Mouse (Mus musculus) hindbrain, embryonic 10.5 days (tissue): ENCODE data around the gene Fam117a. TPM values are rescaled to one million over a fixed set of nuclear protein-coding genes. Genes with fewer than 3 reads are reported as not detected.

ENCODE experiments used
- DNase-seq: peaks from one replicate; pipeline ENCODE4 v3.0.0-alpha.2; 2017; ENCODE audit warnings: low spot score
- H3K27ac ChIP-seq: fragments of 300-500 bp; sonication (generic); 2 replicates; pipeline ENCODE4 v1.5.1; 2016; ENCODE audit warnings: mild to moderate bottlenecking, moderate library complexity
- H3K27me3 ChIP-seq: fragments of 300-500 bp; sonication (generic); 2 replicates; pipeline ENCODE4 v1.6.1; 2016; ENCODE audit warnings: mild to moderate bottlenecking; ENCODE audit not compliant: poor library complexity, insufficient read depth, severe bottlenecking
- H3K36me3 ChIP-seq: fragments of 300-500 bp; sonication (generic); 2 replicates; pipeline ENCODE4 v1.6.1; 2016; ENCODE audit warnings: mild to moderate bottlenecking, moderate library complexity
- H3K4me1 ChIP-seq: fragments of 300-500 bp; sonication (generic); replicated peaks from 2 replicates; pipeline ENCODE4 v1.6.1; 2016; ENCODE audit warnings: mild to moderate bottlenecking
- H3K4me3 ChIP-seq: fragments of 300-500 bp; sonication (generic); 2 replicates; pipeline ENCODE4 v1.5.1; 2016; ENCODE audit warnings: mild to moderate bottlenecking, moderate library complexity
- H3K9me3 ChIP-seq: fragments of 300-500 bp; sonication (generic); 2 replicates; pipeline ENCODE4 v1.6.1; 2016; ENCODE audit warnings: mild to moderate bottlenecking, moderate library complexity
- WGBS: fragments of 180-500 bp; shearing (Covaris S2); methylation state at CpG from one replicate; pipeline ENCODE4 v1.1.7; 2016; 5-methylcytosine and 5-hydroxymethylcytosine counted together
- polyA plus RNA-seq: library from polyadenylated mRNA; unstranded; fragments of >200 nt; fragmentation: Nextera tagmentation; extraction: Ambion mirVana; gene quantifications from 2 replicates; pipeline ENCODE4 v1.2.1, GENCODE M21; 2016

The Fam117a gene
- polyA plus RNA-seq, 1 experiment from 2014 or later: 10.8 TPM

GRCm38 (mm10) chr11:95354945-95355660 lies 18.3 kb downstream of the Fam117a start:
- Histone ChIP-seq H3K27ac (no peak overlapping the region; the same call in 1 of the 2 replicates), H3K27me3 (no peaks in the 10 kb centered on the region), H3K4me3 (no peak overlapping the region), H3K4me1 (peaks cover 17% of the 10 kb centered on the region), H3K9me3 (no peaks in the 10 kb centered on the region), H3K36me3 (peaks cover 4% of the 10 kb centered on the region; the same call in 1 of the 2 replicates)
- DNase-seq: no peak
- 91% methylated on average over 12 of the region's 12 CpGs for WGBS

- Histone ChIP-seq H3K27me3 (no peaks in the 10 kb centered on the region), H3K4me3 (no peak overlapping the region), H3K27ac (no peak overlapping the region; the same call in 1 of the 2 replicates), H3K36me3 (no peaks in the 10 kb centered on the region; the same call in 1 of the 2 replicates), H3K4me1 (peaks cover 14% of the 10 kb centered on the region), H3K9me3 (no peaks in the 10 kb centered on the region)
- WGBS: 97% methylated on average over 5 of the region's 5 CpGs
- no peak for DNase-seq
These were observed 18.8 kb downstream of the Fam117a start for GRCm38 (mm10) chr11:95355661-95356011.

DNA sequence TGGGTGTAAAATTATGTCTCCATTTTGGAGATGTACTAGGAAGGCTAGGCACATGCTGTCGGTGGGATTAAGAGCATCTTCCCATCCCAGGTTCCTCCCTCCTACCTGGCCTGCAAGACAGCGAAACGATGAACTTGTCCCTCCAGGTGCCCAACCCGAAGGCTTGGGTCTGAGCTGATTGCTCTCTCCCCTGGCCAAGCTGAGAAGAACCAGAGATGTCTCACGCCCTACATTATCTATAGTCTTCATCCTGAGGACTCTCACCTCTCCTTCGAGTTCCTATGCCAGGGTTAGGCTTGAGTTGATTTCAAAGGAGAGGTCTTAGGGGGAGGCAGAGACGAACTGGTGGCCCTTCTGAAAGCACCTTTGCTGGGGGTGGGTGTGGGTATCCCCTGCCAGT lies 19.2 kb downstream of the Fam117a start:
- no peak overlapping the region for H3K27ac ChIP-seq
- 88% methylated on average over 7 of the region's 7 CpGs for WGBS
- no peak for DNase-seq

DNA sequence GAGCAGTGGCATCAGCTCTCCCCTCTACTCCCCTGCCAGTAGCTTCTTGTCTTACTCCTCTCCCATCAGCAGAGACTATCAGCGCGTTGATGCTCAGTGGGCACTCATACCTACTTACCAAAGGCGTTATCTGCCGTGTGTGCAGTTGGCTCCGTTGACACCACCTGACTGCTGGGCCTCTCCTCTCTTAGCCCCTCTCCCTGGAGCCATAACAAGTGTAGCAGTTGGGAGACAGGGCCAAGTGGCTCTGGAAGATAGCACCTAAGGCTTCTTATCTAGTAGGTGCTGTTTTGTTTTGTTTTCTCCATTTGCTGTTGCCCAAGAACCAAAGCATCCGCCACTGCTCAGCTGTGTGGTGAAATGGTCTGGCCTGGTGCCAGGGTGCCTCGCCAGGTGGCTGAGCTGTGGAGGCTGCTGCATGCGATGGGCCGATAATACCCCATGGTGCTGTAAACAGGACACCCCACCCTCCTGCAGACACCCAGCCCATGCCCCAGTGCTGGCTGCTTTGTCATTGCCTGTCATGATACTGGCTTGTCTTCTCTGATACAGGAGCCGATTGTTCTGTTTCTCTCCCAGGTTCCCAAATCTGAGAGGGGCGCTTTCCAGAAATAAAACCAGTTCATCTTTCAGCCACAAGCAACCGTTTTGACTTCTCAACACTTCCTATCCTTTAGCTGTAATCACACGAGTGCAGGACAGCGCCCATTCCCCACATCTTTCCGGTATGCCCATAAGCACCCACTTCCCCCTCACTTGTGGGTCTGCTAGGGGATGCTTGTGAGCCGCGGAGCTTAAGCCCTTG lies 19.9 kb downstream of the Fam117a start:
- DNase-seq: no peak
- Histone ChIP-seq H3K27ac (no peak overlapping the region), H3K36me3 (no peaks in the 10 kb centered on the region)

More for the DNA sequence above, 19.2 kb downstream of the Fam117a start:
- Histone ChIP-seq H3K27me3 (no peaks in the 10 kb centered on the region), H3K4me3 (no peak overlapping the region), H3K9me3 (no peaks in the 10 kb centered on the region), H3K36me3 (no peaks in the 10 kb centered on the region; the same call in 1 of the 2 replicates), H3K4me1 (peaks cover 14% of the 10 kb centered on the region)

GRCm38 (mm10) chr11:95358263-95358662 lies 21.4 kb downstream of the Fam117a start:
- no peaks in the 10 kb centered on the region for H3K9me3 ChIP-seq
- H3K4me3 ChIP-seq: no peak overlapping the region
- H3K27me3 ChIP-seq: no peaks in the 10 kb centered on the region
- peaks cover 14% of the 10 kb centered on the region for H3K4me1 ChIP-seq
- H3K27ac ChIP-seq: 0 out of 2 replicates have a peak overlapping the region, but pooled peaks have one; percentile 35
- WGBS: 61% methylated on average over 3 of the region's 3 CpGs
- H3K36me3 ChIP-seq: no peaks in the 10 kb centered on the region
- no peak for DNase-seq

More for the DNA sequence above, 19.9 kb downstream of the Fam117a start:
- Histone ChIP-seq H3K27me3 (no peaks in the 10 kb centered on the region), H3K4me3 (no peak overlapping the region), H3K4me1 (peaks cover 14% of the 10 kb centered on the region), H3K9me3 (no peaks in the 10 kb centered on the region)
- 87% methylated on average over 17 of the region's 17 CpGs for WGBS

GRCm38 (mm10) chr11:95364388-95364787 lies 27.6 kb downstream of the Fam117a start:
- Histone ChIP-seq H3K9me3 (no peaks in the 10 kb centered on the region), H3K4me3 (no peak overlapping the region), H3K36me3 (0 out of 2 replicates have a peak, but pooled peaks cover 4% of the 10 kb centered on the region), H3K27ac (no peak overlapping the region), H3K27me3 (no peaks in the 10 kb centered on the region), H3K4me1 (peaks cover 1% of the 10 kb centered on the region)
- 83% methylated on average over 5 of the region's 5 CpGs for WGBS
- no peak for DNase-seq

DNA sequence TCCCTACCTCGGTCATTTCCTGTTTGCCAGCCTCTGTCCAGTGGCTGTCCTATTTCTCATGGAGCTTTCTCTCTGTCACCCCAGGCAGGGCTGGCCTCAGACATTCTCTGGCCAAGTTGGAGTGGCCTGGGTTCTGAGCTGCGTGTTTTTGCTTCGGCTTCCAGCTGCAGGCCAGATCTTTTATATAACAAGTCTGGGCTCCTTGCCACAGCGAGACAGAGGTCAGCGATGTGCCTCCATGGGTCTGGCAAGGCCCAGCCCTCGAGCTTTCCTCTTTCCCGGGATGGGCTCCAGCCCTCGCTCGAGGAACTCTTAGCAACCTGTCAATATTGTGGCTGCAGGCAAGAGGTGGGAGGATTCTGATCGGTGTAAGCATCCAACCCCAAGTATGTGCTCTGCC lies 28.8 kb downstream of the Fam117a start:
- H3K9me3 ChIP-seq: no peaks in the 10 kb centered on the region
- DNase-seq: no peak
- H3K27ac ChIP-seq: no peak overlapping the region
- WGBS: 88% methylated on average over 10 of the region's 10 CpGs
- H3K4me1 ChIP-seq: peaks cover 12% of the 10 kb centered on the region
- H3K27me3 ChIP-seq: no peaks in the 10 kb centered on the region
- peaks cover 8% of the 10 kb centered on the region; the same call in 1 of the 2 replicates for H3K36me3 ChIP-seq
- no peak overlapping the region for H3K4me3 ChIP-seq

DNA sequence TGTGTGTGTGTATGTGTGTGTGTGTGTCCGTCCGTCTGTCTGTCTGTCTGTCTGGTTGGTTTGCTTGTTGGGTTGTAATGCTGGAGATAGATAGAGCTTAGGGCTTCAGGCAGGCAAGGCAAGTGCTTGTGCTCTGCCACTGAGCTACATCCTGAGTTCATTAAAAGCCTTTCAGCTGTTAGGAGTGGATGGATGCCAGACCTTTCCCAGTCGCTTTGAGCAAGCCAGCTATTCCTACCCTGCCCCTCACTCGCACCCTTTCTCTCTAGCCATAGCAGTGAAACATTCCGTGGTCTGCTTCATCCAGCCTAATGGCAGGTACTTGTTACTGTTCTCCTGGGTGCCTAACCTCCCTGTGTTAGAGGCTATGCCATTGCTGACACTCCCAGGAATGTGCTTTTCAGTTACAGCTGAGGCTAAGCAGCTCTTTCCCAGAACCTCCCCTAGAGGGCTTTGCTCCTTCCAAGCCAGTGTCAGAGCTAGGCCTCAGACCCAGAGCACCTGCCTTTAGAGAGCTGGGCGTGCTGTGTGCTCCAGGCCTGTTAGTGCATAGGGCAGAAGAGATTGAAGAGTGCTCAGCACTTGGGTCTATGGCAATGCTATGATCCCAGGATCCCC lies 29.6 kb downstream of the Fam117a start:
- H3K4me1 ChIP-seq: peaks cover 12% of the 10 kb centered on the region
- no peaks in the 10 kb centered on the region for H3K9me3 ChIP-seq
- H3K4me3 ChIP-seq: no peak overlapping the region
- no peak for DNase-seq
- no peak overlapping the region for H3K27ac ChIP-seq
- peaks cover 8% of the 10 kb centered on the region; the same call in 1 of the 2 replicates for H3K36me3 ChIP-seq
- H3K27me3 ChIP-seq: no peaks in the 10 kb centered on the region
- WGBS: 86% methylated on average over 6 of the region's 6 CpGs

DNA sequence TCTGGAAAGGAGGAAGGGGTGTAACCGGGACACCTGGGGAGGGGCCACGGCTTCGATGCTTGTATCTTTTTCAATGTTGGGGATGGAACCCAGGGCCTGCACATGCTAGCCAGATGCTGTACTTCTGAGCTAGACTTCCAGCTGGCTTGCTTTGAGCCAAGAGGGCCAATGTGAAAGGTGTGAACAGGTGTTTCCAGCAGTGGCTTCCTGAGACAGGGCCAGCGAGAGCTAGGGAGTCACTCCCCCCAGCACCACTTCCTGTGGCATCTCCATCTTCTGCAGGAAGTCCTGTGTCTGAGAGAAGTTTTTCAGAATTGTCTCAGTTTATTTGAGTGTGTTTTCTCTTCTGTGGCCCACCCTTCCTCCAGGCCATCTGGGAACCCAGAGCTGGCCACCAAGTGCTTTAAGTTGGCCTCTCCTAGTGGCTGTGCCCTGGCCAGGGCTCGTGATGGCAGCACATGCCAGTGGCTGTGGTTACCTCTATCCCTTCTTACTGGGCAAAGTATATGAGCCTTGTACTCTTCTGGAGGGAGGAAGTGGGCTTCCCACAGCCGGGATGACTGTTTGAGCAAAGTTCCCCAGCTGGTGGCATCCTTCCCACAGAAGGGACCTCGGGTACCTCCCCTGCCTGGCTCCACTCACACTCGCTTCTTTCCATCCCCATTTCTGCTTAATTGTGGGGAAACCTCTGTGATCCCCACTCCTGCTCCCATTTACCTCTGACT lies 30.4 kb downstream of the Fam117a start:
- DNase-seq: no peak
- Histone ChIP-seq H3K27me3 (no peaks in the 10 kb centered on the region), H3K9me3 (no peaks in the 10 kb centered on the region), H3K4me1 (peaks cover 18% of the 10 kb centered on the region), H3K4me3 (no peak overlapping the region), H3K27ac (no peak overlapping the region), H3K36me3 (peaks cover 14% of the 10 kb centered on the region)
- 87% methylated on average over 8 of the region's 8 CpGs for WGBS

DNA sequence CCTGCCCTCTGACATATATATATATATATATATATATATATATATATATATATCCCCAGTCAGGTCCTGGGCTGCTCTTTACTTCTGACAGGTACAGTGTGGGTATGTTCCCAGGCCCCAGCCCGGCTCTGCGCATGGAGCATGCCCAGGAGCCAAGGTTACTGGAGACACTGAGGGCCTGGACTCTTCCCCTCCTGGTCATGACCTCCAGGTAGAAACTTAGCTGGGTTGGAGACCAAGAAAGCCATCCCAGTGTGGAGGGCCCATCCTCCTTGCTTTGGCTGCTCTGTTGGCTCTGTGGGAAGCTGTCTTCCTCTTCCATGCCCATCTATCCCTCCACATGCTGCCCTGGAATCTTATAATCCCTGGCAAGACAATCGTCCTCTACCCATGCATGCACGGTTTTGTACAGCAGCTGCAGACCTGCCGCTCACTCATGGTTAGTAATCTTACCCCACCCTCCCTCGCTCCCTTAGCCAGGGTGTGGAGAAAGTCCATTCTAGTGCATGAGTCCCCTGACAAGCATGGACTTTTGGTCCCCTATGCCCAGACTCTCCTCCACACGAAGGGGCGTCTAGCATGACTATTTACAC lies 31.5 kb downstream of the Fam117a start:
- H3K4me3 ChIP-seq: no peak overlapping the region
- WGBS: 92% methylated on average over 8 of the region's 8 CpGs
- peaks cover 24% of the 10 kb centered on the region for H3K4me1 ChIP-seq
- no peaks in the 10 kb centered on the region for H3K27me3 ChIP-seq
- H3K9me3 ChIP-seq: no peaks in the 10 kb centered on the region
- H3K27ac ChIP-seq: no peak overlapping the region
- no peak for DNase-seq
- H3K36me3 ChIP-seq: peaks cover 26% of the 10 kb centered on the region

- no peaks in the 10 kb centered on the region for H3K9me3 ChIP-seq
- no peaks in the 10 kb centered on the region for H3K27me3 ChIP-seq
- WGBS: 95% methylated on average over 4 of the region's 4 CpGs
- DNase-seq: no peak
- no peak overlapping the region for H3K27ac ChIP-seq
- no peak overlapping the region for H3K4me3 ChIP-seq
- H3K4me1 ChIP-seq: peaks cover 24% of the 10 kb centered on the region
- peaks cover 31% of the 10 kb centered on the region for H3K36me3 ChIP-seq
These were observed 32.1 kb downstream of the Fam117a start for GRCm38 (mm10) chr11:95368871-95369270.
